Mouse (Mus musculus): ENCODE data around the gene Ppp1r1c. TPM values are rescaled to one million over a fixed set of nuclear protein-coding genes. Genes with fewer than 3 reads are reported as not detected.

Ppp1r1c gene
- polyA plus RNA-seq, 1 experiment from 2014 or later: 0.14 TPM

DNA sequence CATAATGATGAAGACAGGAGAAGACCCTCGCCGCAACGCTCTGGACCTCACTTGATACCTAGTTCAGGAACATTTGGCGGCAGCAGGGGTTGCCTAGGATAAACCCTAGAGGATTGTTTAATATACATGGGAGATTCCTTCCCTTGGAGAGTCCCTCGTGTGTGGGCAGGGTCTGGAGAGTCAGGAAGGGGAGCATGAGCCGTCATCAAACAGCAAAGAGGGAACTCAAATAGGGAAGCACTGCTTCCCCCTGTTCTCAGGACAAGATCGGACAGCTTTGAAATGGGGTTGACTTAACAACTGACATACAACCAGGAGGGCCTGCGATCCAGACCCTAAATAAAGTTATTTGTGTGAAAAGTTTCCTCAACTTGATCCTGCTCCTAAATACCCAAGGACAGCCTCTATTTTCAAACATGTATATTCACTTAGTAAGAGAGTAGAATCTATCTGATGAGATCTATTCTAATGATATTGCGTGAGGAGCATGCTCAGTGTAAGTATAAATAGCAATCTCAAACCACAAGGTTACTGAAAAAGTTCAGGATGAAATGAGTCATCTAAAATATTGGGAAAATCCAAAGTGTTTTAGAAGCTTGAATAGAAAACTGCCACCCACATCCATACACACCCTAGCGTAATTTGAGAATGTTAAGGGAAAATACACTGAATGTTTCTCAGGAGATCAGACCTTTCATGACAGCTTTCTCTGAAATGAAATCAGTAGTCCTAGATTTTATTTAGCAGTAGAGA, 10.9 kb upstream of the Ppp1r1c start:
- H3K9ac ChIP-seq: no peak overlapping the region
- H3K9me3 ChIP-seq (replicated peaks): no peaks in the 10 kb centered on the region
- H3K36me3 ChIP-seq: no peaks in the 10 kb centered on the region
- no peaks in the 10 kb centered on the region for H3K27me3 ChIP-seq
- no peak overlapping the region for H3K4me3 ChIP-seq (replicated peaks)
- no peak overlapping the region for H3K27ac ChIP-seq
- no peak overlapping the region for H3K4me2 ChIP-seq
- no peaks in the 10 kb centered on the region for H3K4me1 ChIP-seq
- 82% methylated on average over 10 of the region's 10 CpGs for WGBS
- ATAC-seq (replicated peaks; ENCODE audit: low FRiP score): no peak

DNA sequence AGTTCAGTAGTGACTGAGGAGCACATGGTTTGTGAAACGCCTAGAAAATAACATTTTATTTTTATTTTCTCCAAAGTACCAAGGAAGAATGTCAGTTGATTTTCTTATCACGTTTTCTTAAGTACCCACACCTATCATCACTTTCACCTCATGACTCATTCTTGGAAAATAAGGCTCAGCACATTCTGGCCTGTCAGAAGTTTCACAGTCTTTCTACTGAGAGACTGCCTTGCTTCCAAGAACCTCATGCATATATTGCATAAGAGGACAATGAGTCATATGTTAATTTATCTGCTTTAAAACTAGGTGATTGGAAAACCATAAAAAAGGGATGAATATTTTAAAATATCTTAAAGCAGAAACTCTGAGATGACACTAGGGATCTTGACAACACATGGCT, 9.4 kb upstream of the Ppp1r1c start:
- Histone ChIP-seq H3K4me2 (no peak overlapping the region), H3K9ac (no peak overlapping the region), H3K27me3 (no peaks in the 10 kb centered on the region), H3K9me3 (replicated peaks) (no peaks in the 10 kb centered on the region), H3K27ac (no peak overlapping the region), H3K4me3 (replicated peaks) (no peak overlapping the region), H3K36me3 (no peaks in the 10 kb centered on the region), H3K4me1 (no peaks in the 10 kb centered on the region)
- no peak for ATAC-seq (replicated peaks; ENCODE audit: low FRiP score)
- 60% methylated on average over 2 of the region's 2 CpGs for whole genome bisulfite sequencing

DNA sequence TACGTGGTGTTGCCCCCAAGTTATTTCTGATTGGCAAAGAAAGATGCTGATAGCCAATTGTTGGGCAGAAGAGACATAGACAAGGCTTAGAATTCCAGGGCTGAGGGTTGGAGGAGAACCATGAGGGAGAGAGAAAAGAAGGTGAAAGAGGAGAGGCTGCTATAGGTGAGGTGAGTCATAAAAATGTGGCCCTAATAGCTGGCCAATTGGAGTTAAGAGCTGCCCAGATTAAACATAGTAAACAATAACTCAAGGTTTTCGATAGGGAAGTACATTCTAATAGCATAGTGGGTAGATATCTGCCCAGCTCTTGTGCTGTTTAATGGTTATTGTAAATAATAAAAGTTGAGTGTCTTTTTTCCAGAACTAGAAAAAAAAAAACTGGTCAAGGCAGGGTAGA, 2.8 kb upstream of the Ppp1r1c start:
- H3K36me3 ChIP-seq: no peaks in the 10 kb centered on the region
- H3K9me3 ChIP-seq (replicated peaks): no peaks in the 10 kb centered on the region
- ATAC-seq (replicated peaks; ENCODE audit: low FRiP score): no peak
- 82% methylated on average over 2 of the region's 2 CpGs for WGBS
- H3K27ac ChIP-seq: no peak overlapping the region
- no peaks in the 10 kb centered on the region for H3K27me3 ChIP-seq
- H3K9ac ChIP-seq: no peak overlapping the region
- H3K4me1 ChIP-seq: no peaks in the 10 kb centered on the region
- H3K4me3 ChIP-seq (replicated peaks): no peak overlapping the region
- H3K4me2 ChIP-seq: no peak overlapping the region

DNA sequence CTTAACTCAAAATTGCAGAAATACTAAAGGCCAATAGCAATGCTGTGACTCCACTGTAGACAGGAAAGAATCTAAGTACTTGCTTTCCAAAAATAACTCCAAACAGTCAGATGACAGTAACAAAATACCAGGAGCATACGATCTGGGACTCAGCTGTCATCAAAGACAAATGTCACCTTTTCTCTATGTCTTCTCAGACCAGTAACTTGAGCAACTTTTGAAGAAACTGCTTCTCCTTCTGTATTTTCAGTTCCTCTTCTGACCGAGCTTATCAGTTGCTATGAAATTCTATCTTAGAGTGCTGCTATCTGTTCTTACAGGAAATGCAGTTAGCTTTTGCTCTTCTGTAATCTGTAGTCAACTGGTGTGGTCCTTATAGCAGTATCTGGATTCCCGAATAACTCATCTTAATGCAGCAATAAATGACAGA, 6.1 kb downstream of the Ppp1r1c start:
- H3K36me3 ChIP-seq: no peaks in the 10 kb centered on the region
- no peak for ATAC-seq (replicated peaks; ENCODE audit: low FRiP score)
- 34% methylated on average over 3 of the region's 3 CpGs for WGBS
- H3K4me1 ChIP-seq: no peaks in the 10 kb centered on the region
- H3K9me3 ChIP-seq (replicated peaks): no peaks in the 10 kb centered on the region
- no peak overlapping the region for H3K27ac ChIP-seq
- no peak overlapping the region for H3K9ac ChIP-seq
- no peaks in the 10 kb centered on the region for H3K27me3 ChIP-seq
- H3K4me3 ChIP-seq (replicated peaks): no peak overlapping the region
- no peak overlapping the region for H3K4me2 ChIP-seq

DNA sequence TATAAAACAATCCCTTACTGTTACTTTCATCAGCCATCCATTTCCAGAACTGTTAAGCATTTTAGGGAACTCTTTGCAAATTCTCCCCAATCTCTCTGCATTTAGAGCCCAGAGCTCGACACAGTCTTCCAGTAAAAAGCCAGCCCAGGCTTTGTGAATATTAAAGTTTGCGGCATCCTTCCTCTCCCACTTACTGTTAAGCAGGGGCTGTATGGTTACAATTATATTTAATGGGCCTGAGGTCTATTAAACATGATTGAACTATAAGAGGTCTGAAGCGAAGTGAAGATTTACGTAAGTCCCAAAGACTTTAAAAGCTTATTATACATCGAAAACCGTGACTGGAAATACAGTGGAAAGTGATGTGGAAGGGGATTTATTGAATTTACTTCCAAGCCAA, 7.2 kb downstream of the Ppp1r1c start:
- Histone ChIP-seq H3K9ac (no peak overlapping the region), H3K27ac (no peak overlapping the region), H3K9me3 (replicated peaks) (no peaks in the 10 kb centered on the region), H3K4me2 (no peak overlapping the region), H3K4me1 (no peaks in the 10 kb centered on the region), H3K36me3 (no peaks in the 10 kb centered on the region), H3K27me3 (no peaks in the 10 kb centered on the region), H3K4me3 (replicated peaks) (no peak overlapping the region)
- WGBS: 76% methylated on average over 6 of the region's 6 CpGs
- ATAC-seq (replicated peaks; ENCODE audit: low FRiP score): no peak

DNA sequence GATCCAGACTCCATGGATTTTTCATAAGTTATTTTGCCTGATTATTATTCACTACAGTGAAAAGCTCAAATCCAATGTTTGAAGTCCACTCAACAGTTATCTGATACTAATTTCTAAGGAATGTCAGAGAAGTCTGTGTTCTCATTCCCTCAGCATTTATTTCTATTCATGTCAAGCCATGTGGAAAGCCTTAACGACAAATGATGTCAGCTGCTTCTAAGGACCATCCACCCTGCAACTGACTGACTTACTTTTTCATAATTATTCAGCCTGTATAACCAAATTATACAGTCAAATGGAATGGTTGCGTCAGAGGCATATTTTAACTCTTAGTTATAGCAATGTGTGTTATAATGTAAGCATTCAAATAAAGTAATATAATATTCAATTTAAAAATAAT, 8.3 kb downstream of the Ppp1r1c start:
- Histone ChIP-seq H3K9ac (no peak overlapping the region), H3K27me3 (no peaks in the 10 kb centered on the region), H3K36me3 (no peaks in the 10 kb centered on the region), H3K27ac (no peak overlapping the region), H3K4me1 (no peaks in the 10 kb centered on the region), H3K4me3 (replicated peaks) (no peak overlapping the region), H3K9me3 (replicated peaks) (no peaks in the 10 kb centered on the region), H3K4me2 (no peak overlapping the region)
- WGBS: 72% methylated on average over 2 of the region's 2 CpGs
- no peak for ATAC-seq (replicated peaks; ENCODE audit: low FRiP score)

DNA sequence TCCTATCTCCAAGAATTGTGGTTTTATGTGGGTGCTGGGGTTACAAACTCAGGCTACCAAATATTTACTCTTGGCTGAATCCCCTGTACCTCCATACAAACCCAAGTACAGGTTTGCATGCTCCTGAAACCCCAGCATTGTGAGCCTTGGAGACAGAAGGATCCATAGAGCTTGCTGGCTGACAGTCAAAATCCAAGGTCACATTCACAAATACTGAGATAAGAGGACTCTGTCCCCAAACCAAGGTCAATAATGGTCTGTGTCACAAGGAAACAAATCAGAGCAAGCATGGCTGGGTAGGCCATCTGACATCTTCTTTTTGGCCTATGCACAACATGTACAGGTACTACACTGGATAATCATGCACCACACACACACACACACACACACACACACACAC, 10.3 kb downstream of the Ppp1r1c start:
- no peaks in the 10 kb centered on the region for H3K27me3 ChIP-seq
- H3K27ac ChIP-seq: no peak overlapping the region
- ATAC-seq (replicated peaks; ENCODE audit: low FRiP score): no peak
- H3K9me3 ChIP-seq (replicated peaks): no peaks in the 10 kb centered on the region
- H3K4me3 ChIP-seq (replicated peaks): no peak overlapping the region
- H3K9ac ChIP-seq: no peak overlapping the region
- no peaks in the 10 kb centered on the region for H3K36me3 ChIP-seq
- H3K4me1 ChIP-seq: no peaks in the 10 kb centered on the region
- H3K4me2 ChIP-seq: no peak overlapping the region

DNA sequence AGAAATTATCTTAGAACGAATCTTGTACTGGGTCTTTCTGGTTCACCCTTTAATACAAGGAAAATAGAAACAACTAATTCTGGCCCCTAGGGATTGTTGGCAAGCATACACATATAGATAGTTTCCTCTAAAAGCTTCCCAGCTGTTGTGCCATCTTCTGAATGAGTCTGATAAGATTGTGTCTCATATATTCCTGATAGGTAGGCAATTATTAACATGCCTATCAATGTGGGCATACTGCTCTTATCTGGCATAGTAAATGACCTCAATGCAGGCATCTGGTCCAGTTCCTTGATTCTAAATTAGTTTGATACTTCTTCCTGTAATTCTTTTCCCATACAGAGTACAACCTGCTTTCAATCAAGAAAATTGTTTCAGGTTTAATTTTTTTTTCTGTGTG, 14.8 kb downstream of the Ppp1r1c start:
- 77% methylated on average over 1 of the region's 1 CpGs for WGBS
- Histone ChIP-seq H3K9me3 (replicated peaks) (no peaks in the 10 kb centered on the region), H3K4me2 (no peak overlapping the region), H3K4me3 (replicated peaks) (no peak overlapping the region), H3K9ac (no peak overlapping the region), H3K4me1 (no peaks in the 10 kb centered on the region), H3K27me3 (no peaks in the 10 kb centered on the region), H3K27ac (no peak overlapping the region), H3K36me3 (no peaks in the 10 kb centered on the region)
- ATAC-seq (replicated peaks; ENCODE audit: low FRiP score): no peak

DNA sequence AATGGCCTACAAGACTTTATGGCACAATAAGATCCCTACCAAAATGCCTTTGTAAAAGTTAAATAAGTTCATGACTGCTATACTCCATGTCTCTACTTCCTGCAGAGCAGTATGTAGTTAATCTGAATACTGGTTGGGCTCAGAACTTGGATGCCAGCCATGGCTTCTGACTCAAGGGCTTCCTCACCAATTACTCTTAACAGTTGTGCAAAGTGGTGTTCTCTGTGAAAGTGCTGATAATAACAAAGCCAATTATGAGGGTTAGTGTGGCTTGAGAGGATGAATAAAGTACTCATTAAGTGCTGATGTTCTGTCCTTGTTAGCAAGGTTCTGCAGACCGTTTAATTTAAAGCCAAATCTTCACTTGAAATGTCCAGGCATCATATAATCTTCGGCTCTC, 31.4 kb downstream of the Ppp1r1c start:
- H3K27ac ChIP-seq: no peak overlapping the region
- no peaks in the 10 kb centered on the region for H3K36me3 ChIP-seq
- 75% methylated on average over 2 of the region's 2 CpGs for WGBS
- no peak overlapping the region for H3K4me3 ChIP-seq (replicated peaks)
- H3K27me3 ChIP-seq: no peaks in the 10 kb centered on the region
- H3K4me2 ChIP-seq: no peak overlapping the region
- no peak; the same call in 1 of the 2 replicates for ATAC-seq (replicated peaks; ENCODE audit: low FRiP score)
- no peaks in the 10 kb centered on the region for H3K4me1 ChIP-seq
- peaks cover 11% of the 10 kb centered on the region; the same call in 1 of the 2 replicates for H3K9me3 ChIP-seq (replicated peaks)
- H3K9ac ChIP-seq: no peak overlapping the region

DNA sequence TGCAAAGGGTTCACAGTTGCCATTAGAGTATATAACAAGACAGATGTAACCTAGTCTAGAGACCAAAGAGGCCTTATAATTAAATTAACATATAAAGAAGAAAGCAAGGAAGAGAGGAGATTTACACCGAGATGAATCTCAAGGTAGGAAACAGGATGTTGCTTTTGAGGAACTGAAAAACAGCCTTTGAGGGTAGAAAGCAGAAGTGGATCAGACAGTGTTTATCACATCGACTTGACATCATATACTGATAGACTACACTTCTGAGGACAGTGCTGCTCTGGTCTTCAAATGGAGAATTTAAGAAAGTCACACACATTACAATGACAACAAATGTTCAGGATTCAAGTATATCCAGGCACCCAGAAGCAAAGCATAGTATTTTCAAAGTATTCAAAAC, 34.4 kb downstream of the Ppp1r1c start:
- Histone ChIP-seq H3K4me1 (no peaks in the 10 kb centered on the region), H3K9ac (no peak overlapping the region), H3K4me3 (replicated peaks) (no peak overlapping the region), H3K27me3 (no peaks in the 10 kb centered on the region), H3K4me2 (no peak overlapping the region), H3K9me3 (replicated peaks) (peaks cover 8% of the 10 kb centered on the region; the same call in 1 of the 2 replicates), H3K27ac (no peak overlapping the region), H3K36me3 (no peaks in the 10 kb centered on the region)
- WGBS: 84% methylated on average over 2 of the region's 2 CpGs
- ATAC-seq (replicated peaks; ENCODE audit: low FRiP score): no peak

DNA sequence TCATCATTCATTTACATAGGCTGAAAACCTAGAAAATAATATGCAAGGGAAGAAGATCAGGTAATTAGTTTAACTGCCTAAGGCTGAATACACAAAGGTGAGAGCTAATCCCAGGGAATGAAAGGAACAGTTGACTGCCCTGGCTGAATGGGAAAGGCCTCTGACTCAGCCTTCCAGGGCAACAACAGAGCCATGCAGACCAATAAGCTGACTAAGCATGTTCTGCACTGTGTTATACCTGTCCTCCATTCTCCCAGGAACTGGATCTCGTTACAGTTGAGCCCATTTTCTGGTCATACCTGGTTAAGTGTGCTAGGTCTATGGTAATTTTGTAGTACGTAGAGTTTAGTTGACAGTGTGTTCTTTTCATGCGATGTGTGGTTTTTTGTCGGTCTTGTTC, 36.6 kb downstream of the Ppp1r1c start:
- Histone ChIP-seq H3K27ac (no peak overlapping the region), H3K9me3 (replicated peaks) (no peaks in the 10 kb centered on the region), H3K9ac (no peak overlapping the region), H3K36me3 (no peaks in the 10 kb centered on the region), H3K4me1 (no peaks in the 10 kb centered on the region), H3K27me3 (no peaks in the 10 kb centered on the region), H3K4me3 (replicated peaks) (no peak overlapping the region), H3K4me2 (no peak overlapping the region)
- WGBS: 91% methylated on average over 4 of the region's 4 CpGs
- ATAC-seq (replicated peaks; ENCODE audit: low FRiP score): no peak

DNA sequence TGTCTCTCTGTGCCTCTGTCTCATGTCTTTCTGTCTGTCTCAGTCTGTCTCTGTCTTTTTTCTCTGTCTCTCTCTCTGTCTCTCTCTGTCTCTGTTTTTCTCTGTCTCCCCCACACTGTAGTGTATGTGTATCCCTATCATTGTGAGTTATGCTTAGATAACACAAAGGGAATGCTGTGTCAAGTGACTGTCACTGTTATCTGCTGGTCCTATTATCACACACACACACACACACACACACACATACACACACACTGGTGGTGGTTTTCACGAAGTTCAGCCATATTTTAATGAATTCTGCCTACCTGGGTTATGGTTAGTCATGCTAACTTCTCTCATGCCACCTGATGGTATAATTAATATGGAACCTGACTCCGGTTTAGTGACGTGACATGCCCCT, 44.1 kb downstream of the Ppp1r1c start:
- no peak for ATAC-seq (replicated peaks; ENCODE audit: low FRiP score)
- WGBS: 67% methylated on average over 3 of the region's 3 CpGs
- H3K4me3 ChIP-seq (replicated peaks): no peak overlapping the region
- no peaks in the 10 kb centered on the region for H3K4me1 ChIP-seq
- H3K4me2 ChIP-seq: no peak overlapping the region
- no peaks in the 10 kb centered on the region for H3K27me3 ChIP-seq
- H3K36me3 ChIP-seq: no peaks in the 10 kb centered on the region
- no peak overlapping the region for H3K27ac ChIP-seq
- no peaks in the 10 kb centered on the region for H3K9me3 ChIP-seq (replicated peaks)
- no peak overlapping the region for H3K9ac ChIP-seq

DNA sequence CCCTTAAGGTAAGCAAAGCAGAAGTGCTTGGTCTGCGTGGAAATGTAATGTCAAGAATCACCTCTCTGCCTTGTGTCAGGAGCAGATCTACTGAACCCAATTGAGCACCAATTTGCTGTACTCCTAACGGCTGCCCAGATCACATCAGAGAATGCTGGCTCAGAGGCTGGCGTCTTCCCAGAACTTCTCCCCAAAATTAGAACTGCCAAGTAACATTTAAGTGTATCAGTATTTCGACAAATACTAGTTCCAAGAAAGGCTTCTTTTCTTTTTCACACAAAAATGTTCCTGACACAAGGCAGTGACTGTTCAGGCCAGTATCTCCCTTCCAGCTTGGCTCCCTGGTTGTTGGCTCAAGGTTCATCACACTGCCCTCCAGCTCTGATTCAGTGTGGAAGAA, 52.4 kb downstream of the Ppp1r1c start:
- Histone ChIP-seq H3K9me3 (replicated peaks) (no peaks in the 10 kb centered on the region), H3K4me1 (no peaks in the 10 kb centered on the region), H3K4me3 (replicated peaks) (no peak overlapping the region), H3K4me2 (no peak overlapping the region), H3K27me3 (no peaks in the 10 kb centered on the region), H3K9ac (no peak overlapping the region), H3K27ac (no peak overlapping the region), H3K36me3 (no peaks in the 10 kb centered on the region)
- ATAC-seq (replicated peaks; ENCODE audit: low FRiP score): no peak
- 88% methylated on average over 4 of the region's 4 CpGs for WGBS
